Mouse (Mus musculus) Patski (cell line): Measurements from ENCODE around the gene Cebpg. TPM values are rescaled to one million over a fixed set of nuclear protein-coding genes. Genes with fewer than 3 reads are reported as not detected.

Experiments used
- ATAC-seq: fragments of 100-300 bp; one replicate; pipeline ENCODE4 v1.8.0; 2021
- CTCF ChIA-PET: fragments of 350-600 bp; sonication (Branson Sonifier 250); formaldehyde crosslinking; loops from one replicate; lab custom pipeline; 2022; ENCODE audit warnings: inconsistent platforms; lab: Charles Lee
- POLR2A ChIA-PET: fragments of 350-600 bp; sonication (Branson Sonifier 250); formaldehyde crosslinking; loops from one replicate; lab custom pipeline; 2022; ENCODE audit warnings: antibody characterized with exemption, inconsistent platforms; lab: Charles Lee
- DNase-seq: peaks from one replicate; pipeline ENCODE4 v3.0.0-alpha.2; 2011; ENCODE audit warnings: low read depth, low spot score
- H3K27me3 ChIP-seq: fragments of 371-371 bp; one replicate; pipeline ENCODE4 v1.5.1; 2021
- CTCF ChIP-seq: fragments of 100-300 bp; IDR thresholded peaks from one replicate; pipeline ENCODE4 v1.5.1; 2021
- in situ Hi-C: fragments of 300-500 bp; cut with MboI; formaldehyde crosslinking; loops from 3 replicates; pipeline ENCODE4 v1.11.1; 2018; ENCODE audit warnings: low pct_unique_long_range_greater_than_20kb, mixed read lengths
- polyA plus RNA-seq: library from polyadenylated mRNA; unstranded; gene quantifications from one replicate; pipeline ENCODE4 v1.2.3, GENCODE M21; 2021

Gene Cebpg
- polyA plus RNA-seq = 30.2 TPM

GRCm38 (mm10) chr7:35056436-35056864, at the start of gene Cebpg:
TSS of gene Cebpg (minus strand) at chr7:35056573.
- ChIA-PET CTCF (interaction anchor here (1.5 kb wide), 1 partner anchor 115 kb away, joined by 4 read pairs; no protein-coding TSS in a partner anchor), POLR2A (interaction anchor here (1.3 kb wide), 1 partner anchor 8 kb away, joined by 3 read pairs; no protein-coding TSS in a partner anchor)
- in situ Hi-C loops = no loop called here
- no peak for TF ChIP-seq CTCF
- DNase-seq (no peak), ATAC-seq (peak; percentile 99)
- no peaks in the 10 kb centered on the region for H3K27me3 ChIP-seq

- no peaks in the 10 kb centered on the region for H3K27me3 ChIP-seq
- no peak for TF ChIP-seq CTCF
- POLR2A ChIA-PET = no interaction called here
- no peak for DNase-seq
- CTCF ChIA-PET = interaction anchor here (0.8 to 1.1 kb wide), 3 partner anchors 9 to 71 kb away, joined by 3 read pairs; no protein-coding TSS in a partner anchor
- no peak for ATAC-seq
- in situ Hi-C loops = no loop called here
Measured at GRCm38 (mm10) chr7:35099528-35099927, 43.2 kb upstream of the Cebpg start.

- in situ Hi-C loops = no loop called here
Measured at GRCm38 (mm10) chr7:35098777-35099176, 42.4 kb upstream of the Cebpg start.

DNA sequence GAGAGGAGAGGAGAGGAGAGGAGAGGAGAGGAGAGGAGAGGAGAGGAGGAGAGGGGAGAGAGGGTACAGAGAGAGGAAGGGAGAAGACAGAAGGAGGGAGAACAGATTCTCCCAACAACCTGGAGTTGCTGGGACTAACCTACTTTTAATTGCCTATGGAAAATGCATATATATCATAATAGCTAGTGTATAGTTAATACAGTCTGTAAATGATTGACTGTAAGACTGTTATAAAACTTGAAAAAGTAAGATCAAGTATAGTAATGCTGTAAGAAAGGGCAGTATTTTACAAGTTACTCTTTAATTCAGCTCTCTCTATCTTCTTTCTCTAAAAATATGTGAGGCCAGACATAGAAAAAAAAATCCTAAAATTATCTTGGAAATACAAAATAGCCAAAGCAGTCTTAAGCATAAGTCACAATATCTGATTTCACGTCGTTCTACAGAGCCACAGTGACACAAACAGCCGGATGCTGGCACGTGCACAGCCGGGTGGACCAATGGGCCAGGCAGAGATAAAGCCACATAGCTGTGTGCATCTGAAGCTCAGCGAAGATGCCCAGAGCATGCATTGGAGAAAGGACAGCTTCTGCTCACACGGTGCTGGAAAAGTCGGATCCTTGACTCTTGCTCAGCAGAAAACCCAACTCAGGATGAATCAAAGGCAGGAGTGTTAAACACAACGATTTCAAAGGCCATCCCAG, 38.8 kb upstream of the Cebpg start:
- no peak for ATAC-seq
- CTCF ChIA-PET = interaction anchor here (1.2 to 2.2 kb wide), 2 partner anchors 9 to 13 kb away, joined by 3 to 7 read pairs; no protein-coding TSS in a partner anchor
- DNase-seq = no peak
- TF ChIP-seq CTCF = no peak
- POLR2A ChIA-PET = interaction anchor here (0.6 kb wide), 1 partner anchor 30 kb away, joined by 5 read pairs; no protein-coding TSS in a partner anchor
- no peaks in the 10 kb centered on the region for H3K27me3 ChIP-seq
- in situ Hi-C loops = no loop called here

More at GRCm38 (mm10) chr7:35098777-35099176, 42.4 kb upstream of the Cebpg start:
- TF ChIP-seq CTCF = no peak
- POLR2A ChIA-PET = no interaction called here
- DNase-seq (no peak), ATAC-seq (no peak)
- CTCF ChIA-PET = interaction anchor here (0.8 to 0.9 kb wide), 2 partner anchors 39 to 72 kb away, joined by 3 read pairs; no protein-coding TSS in a partner anchor
- H3K27me3 ChIP-seq = no peaks in the 10 kb centered on the region

- TF ChIP-seq CTCF = no peak
- DNase-seq = no peak
- POLR2A ChIA-PET = no interaction called here
- in situ Hi-C loops = no loop called here
- CTCF ChIA-PET = no interaction called here
- ATAC-seq = no peak
- no peaks in the 10 kb centered on the region for H3K27me3 ChIP-seq
Measured at GRCm38 (mm10) chr7:35090550-35090949, 34.2 kb upstream of the Cebpg start.

DNA sequence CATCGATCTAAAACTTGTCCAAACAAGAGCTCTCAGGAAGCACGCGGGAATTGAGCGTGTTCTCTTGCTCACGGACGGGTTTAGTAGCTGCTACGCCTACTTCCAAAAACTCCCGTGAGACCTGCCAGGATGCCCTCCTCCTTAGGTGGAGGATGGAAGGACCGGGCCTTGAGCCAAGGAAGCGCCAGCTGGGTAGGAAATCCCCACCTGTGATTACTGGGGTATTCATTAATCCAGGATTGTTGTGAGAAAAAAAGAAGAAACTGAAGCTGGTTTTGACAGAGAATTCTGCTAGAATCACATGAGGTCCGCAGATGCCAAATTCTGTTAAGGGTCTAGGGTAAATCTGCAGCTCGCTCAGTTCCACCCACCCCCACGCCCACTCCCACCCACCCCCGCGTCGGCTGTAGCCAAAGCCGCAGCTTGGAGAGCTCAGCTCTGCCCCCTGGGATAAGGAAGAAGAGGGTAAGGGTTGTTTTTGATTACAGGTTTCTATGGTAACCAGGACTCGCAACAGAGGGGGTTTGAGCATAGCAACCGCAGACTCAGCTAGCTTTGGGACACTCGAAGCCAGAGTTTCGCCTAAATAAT, 30.0 kb upstream of the Cebpg start:
- in situ Hi-C loops = no loop called here
- no peaks in the 10 kb centered on the region for H3K27me3 ChIP-seq
- ATAC-seq (no peak), DNase-seq (no peak)
- ChIA-PET CTCF (interaction anchor here (0.8 to 1.6 kb wide), 4 partner anchors 9 to 85 kb away, joined by 3 to 7 read pairs (median 4); partner anchors contain the start of gene Cebpa), POLR2A (no interaction called here)
- peak; percentile 16 for TF ChIP-seq CTCF

DNA sequence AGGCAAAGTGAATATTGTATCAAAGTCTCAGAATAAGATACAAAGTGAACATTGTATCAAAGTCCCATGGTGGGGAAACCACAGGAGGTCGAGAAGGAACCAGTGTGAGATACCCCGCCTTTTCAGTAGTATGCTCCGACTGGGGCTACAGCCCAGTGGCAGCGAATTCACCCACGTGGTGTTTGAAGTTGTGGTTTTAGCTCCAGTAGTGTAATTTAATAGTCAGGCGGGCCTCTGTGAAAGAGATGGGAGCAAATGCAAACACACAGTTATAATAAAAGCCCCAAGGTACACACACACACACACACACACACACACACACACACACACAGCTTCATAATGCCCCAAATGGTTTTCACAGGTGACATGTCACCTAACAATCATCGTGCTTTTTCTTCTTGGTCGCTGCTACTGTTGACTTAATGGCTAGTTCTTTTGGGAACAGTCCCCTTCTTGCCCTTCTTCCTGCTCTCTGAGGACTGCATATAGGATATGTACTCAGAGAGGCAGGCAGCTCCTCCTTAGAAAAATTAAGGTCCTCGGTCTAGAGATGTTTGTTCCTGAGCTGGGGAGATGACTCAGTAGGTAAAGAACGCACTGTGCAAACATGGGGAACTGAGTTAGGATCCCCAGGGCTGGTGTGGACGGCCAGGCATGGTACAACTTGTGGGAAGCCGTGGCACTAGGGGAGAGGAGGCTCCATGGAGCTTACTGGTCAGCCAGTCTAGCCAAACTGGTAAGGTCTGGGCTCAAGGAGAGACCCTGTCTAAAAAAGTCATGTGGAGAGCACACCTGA, 28.4 kb upstream of the Cebpg start:
- ATAC-seq = no peak
- ChIA-PET CTCF (no interaction called here), POLR2A (no interaction called here)
- no peak for TF ChIP-seq CTCF
- no peaks in the 10 kb centered on the region for H3K27me3 ChIP-seq
- in situ Hi-C loops = no loop called here
- DNase-seq = no peak

GRCm38 (mm10) chr7:35081406-35082104, 25.2 kb upstream of the Cebpg start:
- TF ChIP-seq CTCF = no peak
- POLR2A ChIA-PET = no interaction called here
- in situ Hi-C loops = no loop called here
- ATAC-seq (no peak), DNase-seq (no peak)
- CTCF ChIA-PET = no interaction called here
- no peaks in the 10 kb centered on the region for H3K27me3 ChIP-seq

GRCm38 (mm10) chr7:35080843-35081338, 24.5 kb upstream of the Cebpg start:
- no peak for TF ChIP-seq CTCF
- DNase-seq (no peak), ATAC-seq (no peak)
- ChIA-PET POLR2A (no interaction called here), CTCF (interaction anchor here (1.3 to 1.8 kb wide), 2 partner anchors 89 to 91 kb away, joined by 5 read pairs; no protein-coding TSS in a partner anchor)
- in situ Hi-C loops = no loop called here
- no peaks in the 10 kb centered on the region for H3K27me3 ChIP-seq
